Mouse (Mus musculus): ENCODE data around the gene Vmn1r158.
"Not testable (repeated sequence)": the region's sequence is repeated elsewhere in the genome, so short reads cannot be mapped to it uniquely, and the experiment has no call there.

The Vmn1r158 gene

GRCm38 (mm10) chr7:22790682-22791081 is at the start of gene Vmn1r158:
TSS of gene Vmn1r158 (minus strand) at chr7:22790782.
- not testable (repeated sequence) for DNase-seq

GRCm38 (mm10) chr7:22775981-22776380 is 14.6 kb downstream of the Vmn1r158 start:
- DNase-seq: not testable (repeated sequence)

DNA sequence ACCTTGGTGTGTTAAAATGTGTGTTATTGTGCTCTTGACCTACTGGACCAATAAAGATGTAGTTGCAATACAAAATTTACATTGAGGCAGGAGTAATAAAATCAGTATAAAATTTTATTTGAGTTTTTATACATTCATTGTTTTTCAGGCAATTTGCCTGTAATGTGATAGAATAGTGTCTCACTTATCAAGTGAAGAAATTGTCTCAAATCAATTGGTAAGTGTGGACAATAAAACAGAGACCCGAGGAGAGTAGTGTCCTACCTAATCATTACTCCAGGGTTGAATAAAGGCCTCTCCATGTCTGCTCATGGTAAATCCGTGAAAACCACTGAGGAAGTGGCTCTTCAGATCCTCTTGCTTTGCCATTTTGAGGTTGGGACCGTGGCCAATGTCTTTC is 29.2 kb downstream of the Vmn1r158 start, which contains the start of gene Vmn1r157:
Gene Vmn1r157, plus strand, starts transcription at position 301 of the 400 bp plus-strand sequence.
- not testable (repeated sequence) for DNase-seq

All from layer of hippocampus, adult 9-11 months (tissue).